In the genomic region with DNA sequence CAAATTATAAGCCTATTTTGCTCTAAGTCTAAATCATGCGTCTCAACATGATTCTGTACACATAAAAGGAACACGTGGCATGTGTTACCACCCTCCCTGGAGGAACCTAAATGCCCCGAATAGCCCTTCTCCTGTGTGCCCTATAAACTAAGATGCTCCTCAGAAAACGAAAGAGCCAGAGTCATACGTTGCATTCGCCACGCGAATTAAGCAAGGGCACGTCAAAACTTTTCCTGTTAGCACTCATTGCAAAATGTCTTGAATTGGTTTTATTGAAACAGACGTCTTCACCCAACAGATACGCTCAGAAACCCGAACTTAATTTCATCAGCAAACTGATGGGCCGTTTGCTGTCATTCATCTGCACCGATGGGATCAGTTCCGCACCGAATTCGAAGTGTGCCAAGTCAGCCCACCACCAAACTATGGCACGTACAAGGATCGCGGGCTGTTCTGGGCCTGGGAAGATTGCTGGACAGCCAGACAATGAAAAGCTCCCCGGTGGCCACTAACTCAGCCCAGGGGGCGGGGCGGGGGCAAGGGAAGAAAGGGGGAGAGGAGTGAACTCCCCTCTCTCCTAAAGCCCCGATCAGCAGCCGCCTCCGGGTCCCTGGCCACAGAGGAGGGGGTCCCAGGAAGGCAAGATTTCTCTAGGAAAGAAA, we compare ENCODE assay signal across 8 mouse cellular contexts. TPM values are rescaled to one million over a fixed set of nuclear protein-coding genes. Genes with fewer than 3 reads are reported as not detected.
DNase-seq lines count a peak whose midpoint lies in the region; ATAC-seq lines count a peak whose summit lies in the region.

No protein-coding gene starts in this region.

- ATAC-seq in heart, embryonic 14.5 days (ENCODE audit: insufficient number of reproducible peaks, insufficient read depth, low FRiP score, low read depth): peak; percentile 18; the same call in 1 of the 2 replicates
- ATAC-seq in midbrain, embryonic 15.5 days (replicated peaks): peak; percentile 24

- H3K4me1 ChIP-seq in heart, embryonic 14.5 days (ENCODE audit: control insufficient read depth in 2 of 2, insufficient read depth in 2 of 2, low read length in 2 of 2): peaks cover 0 to 8% of the 10 kb centered on the region in 2 experiments; a peak in 1 of 4 replicates
- H3K4me1 ChIP-seq in midbrain, embryonic 15.5 days: peaks cover 19% of the 10 kb centered on the region

- H3K36me3 ChIP-seq in heart, embryonic 14.5 days (ENCODE audit: control insufficient read depth, insufficient read depth, low read length): no peaks in the 10 kb centered on the region
- H3K36me3 ChIP-seq in midbrain, embryonic 15.5 days (replicated peaks): no peaks in the 10 kb centered on the region

- peak; percentile 23 to 29 for DNase-seq in lung, adult 18-20 months
- no peak for DNase-seq in lung, postnatal 25 days (ENCODE audit: low spot score)
- DNase-seq in embryo, embryonic 10 days (ENCODE audit: low spot score): peak; percentile 70
- DNase-seq in kidney, postnatal 4 days: peak; percentile 76 to 80
- DNase-seq in yolk sac, embryonic 10.5 days (ENCODE audit: low spot score): peak; percentile 51
- DNase-seq in layer of hippocampus, postnatal 25 days (ENCODE audit: extremely low spot score in 1 of 2, low spot score in 1 of 2): no peak

- no peaks in the 10 kb centered on the region; the same call in 1 of the 2 replicates for H3K27me3 ChIP-seq in heart, embryonic 14.5 days (ENCODE audit: control insufficient read depth, insufficient read depth, low read length)
- H3K27me3 ChIP-seq in midbrain, embryonic 15.5 days (replicated peaks): no peaks in the 10 kb centered on the region

- H3K27ac ChIP-seq in heart, embryonic 14.5 days (replicated peaks in 1 of 2; ENCODE audit: control insufficient read depth in 1 of 2, insufficient read depth in 1 of 2, low read depth in 2 of 2, low read length in 2 of 2): peak overlapping the region; percentile 72 to 89
- H3K27ac ChIP-seq in midbrain, embryonic 15.5 days: peak overlapping the region; percentile 83

- peak overlapping the region; percentile 94 to 97 for H3K4me3 ChIP-seq in heart, embryonic 14.5 days (ENCODE audit: control insufficient read depth in 1 of 2, insufficient read depth in 1 of 2, low read depth in 1 of 2, low read length in 2 of 2)
- H3K4me3 ChIP-seq in midbrain, embryonic 15.5 days: peak overlapping the region; percentile 74

- no peaks in the 10 kb centered on the region for H3K9me3 ChIP-seq in heart, embryonic 14.5 days (ENCODE audit: control insufficient read depth, low read length)
- no peaks in the 10 kb centered on the region for H3K9me3 ChIP-seq in midbrain, embryonic 15.5 days

- 2% methylated on average over 25 of the region's 26 CpGs for WGBS in heart, embryonic 14.5 days
- under 1% methylated on average over 26 of the region's 26 CpGs for WGBS in midbrain, embryonic 15.5 days

- H3K9ac ChIP-seq in heart, embryonic 14.5 days (ENCODE audit: low read length): peak overlapping the region; percentile 93
- peak overlapping the region; percentile 61 for H3K9ac ChIP-seq in midbrain, embryonic 15.5 days

- peak overlapping the region; percentile 79 for H3K4me2 ChIP-seq in heart, embryonic 14.5 days (ENCODE audit: low read length)
- H3K4me2 ChIP-seq in midbrain, embryonic 15.5 days: peak overlapping the region; percentile 95

RNA-seq across cellular contexts. Expression of a gene that starts 1.2 kb away (rescaled TPM):
- 23.7 and 26.8 TPM in 2 replicates for polyA plus RNA-seq in heart, embryonic 14.5 days (2014; fragmentation: Nextera tagmentation; extraction: Ambion mirVana)
- 22.3 and 23.1 TPM in 2 replicates for polyA plus RNA-seq in midbrain, embryonic 15.5 days (2015; fragmentation: Nextera tagmentation; extraction: Ambion mirVana)
- 10 to 100 TPM in 1 of 2 experiments, 1 to 10 TPM in 1; 8.9 to 12.4 TPM for total RNA-seq in layer of hippocampus, postnatal 25 days (2021)

RNA-seq across cellular contexts. Expression of a gene that starts 9.0 kb away (rescaled TPM):
- polyA plus RNA-seq in heart, embryonic 14.5 days (2014; fragmentation: Nextera tagmentation; extraction: Ambion mirVana): 93.4 and 96.2 TPM in 2 replicates
- 103 and 109 TPM in 2 replicates for polyA plus RNA-seq in midbrain, embryonic 15.5 days (2015; fragmentation: Nextera tagmentation; extraction: Ambion mirVana)
- 10 to 100 TPM; 25.9 to 39.4 TPM for total RNA-seq in layer of hippocampus, postnatal 25 days (2021)

Comparison
In these comparisons a context has a peak if more than half of its experiments do, and no peak if none do; other contexts are left out.
1. DNase-seq: peak in lung, adult 18-20 months (2 of 2), embryo, embryonic 10 days (single experiment), kidney, postnatal 4 days (2 of 2) and yolk sac, embryonic 10.5 days (single experiment); none in lung, postnatal 25 days (single experiment) and layer of hippocampus, postnatal 25 days (0 of 2).